Mouse (Mus musculus): ENCODE measurements at regions not wholly inside any gene's neighbourhood (a gene's known extent, or its start where the extent isn't known, plus 50 kb on each side); places are given as distances from the start of the nearest gene placed in this dataset.

- no peak for TF ChIP-seq POLR2A (IDR thresholded peaks at IDR 0.05; ENCODE audit: extremely low read depth, insufficient read depth, low read length)
- TF ChIP-seq CTCF (IDR thresholded peaks at IDR 0.05; ENCODE audit: extremely low read depth, insufficient read depth, low read length): no peak
Observed at GRCm38 (mm10) chr13:106734323-106734722, 202.4 kb downstream of the Ipo11 start.

All from cortical plate, adult 2 months (tissue).